Mouse (Mus musculus) C2C12 (cell line): Measurements from ENCODE around the gene Lrrc8b. TPM values are rescaled to one million over a fixed set of nuclear protein-coding genes. Genes with fewer than 3 reads are reported as not detected.

ENCODE experiments used
- H3K27me3 ChIP-seq: one replicate; pipeline ENCODE4 v1.6.1; 2011; ENCODE audit not compliant: control insufficient read depth, insufficient read depth, insufficient read length
- H3K36me3 ChIP-seq: one replicate; pipeline ENCODE4 v1.6.1; 2011; ENCODE audit not compliant: control insufficient read depth, insufficient read depth
- H3K4me3 ChIP-seq: one replicate; pipeline ENCODE4 v1.5.1; 2011; ENCODE audit warnings: mild to moderate bottlenecking, control low read depth; ENCODE audit not compliant: poor library complexity, insufficient read depth, severe bottlenecking
- H3K79me2 ChIP-seq: one replicate; pipeline ENCODE4 v1.6.1; 2011; ENCODE audit not compliant: control insufficient read depth, insufficient read depth
- H3K79me3 ChIP-seq: one replicate; pipeline ENCODE4 v1.6.1; 2011; ENCODE audit warnings: low read depth, control low read depth
- H3ac ChIP-seq: one replicate; pipeline ENCODE3; 2011; ENCODE audit warnings: low read depth; ENCODE audit not compliant: control insufficient read depth, insufficient read length
- CEBPB ChIP-seq: IDR thresholded peaks from one replicate; pipeline ENCODE4 v1.6.1; 2011; ENCODE audit warnings: low read depth, mild to moderate bottlenecking, control low read depth, moderate library complexity
- CTCF ChIP-seq: IDR thresholded peaks from one replicate; pipeline ENCODE4 v1.5.1; 2011; ENCODE audit not compliant: control insufficient read depth, insufficient read depth, insufficient read length
- FOSL1 ChIP-seq: IDR thresholded peaks from one replicate; pipeline ENCODE4 v1.8.0; 2011; ENCODE audit warnings: mild to moderate bottlenecking, low read length; ENCODE audit not compliant: poor library complexity, insufficient read depth, severe bottlenecking
- MAX ChIP-seq: IDR thresholded peaks from one replicate; pipeline ENCODE4 v1.6.1; 2011; ENCODE audit warnings: mild to moderate bottlenecking, control low read depth
- MYOD1 ChIP-seq: IDR thresholded peaks from one replicate; pipeline ENCODE4 v1.6.1; 2011; ENCODE audit warnings: low read depth; ENCODE audit not compliant: control insufficient read depth, insufficient read length
- MYOG ChIP-seq: IDR thresholded peaks from one replicate; pipeline ENCODE4 v1.6.1; 2011; ENCODE audit not compliant: control insufficient read depth, insufficient read length; ENCODE audit errors: extremely low read depth
- USF1 ChIP-seq: IDR thresholded peaks from one replicate; pipeline ENCODE4 v1.6.1; 2011; ENCODE audit warnings: low read depth, mild to moderate bottlenecking, control low read depth, moderate library complexity
- polyA plus RNA-seq: library from polyadenylated mRNA; unstranded; fragments of >200 nt; fragmentation: generic; extraction: Trizol; gene quantifications from one replicate; pipeline ENCODE4 v1.2.1, GENCODE M21; 2012; ENCODE audit warnings: missing spikeins

Lrrc8b gene
- polyA plus RNA-seq, 1 experiment = 6.0 TPM

- Histone ChIP-seq H3K27me3 (no peaks in the 10 kb centered on the region), H3K4me3 (no peak overlapping the region), H3K36me3 (no peaks in the 10 kb centered on the region), H3ac (no peak overlapping the region), H3K79me3 (no peaks in the 10 kb centered on the region), H3K79me2 (no peaks in the 10 kb centered on the region)
- TF ChIP-seq MYOD1 (no peak), USF1 (no peak), CTCF (no peak), MYOG (no peak), CEBPB (no peak), FOSL1 (no peak), MAX (no peak)
Observed at GRCm38 (mm10) chr5:105409092-105409491, 6.5 kb upstream of the Lrrc8b start.

GRCm38 (mm10) chr5:105410521-105411293 lies 4.9 kb upstream of the Lrrc8b start:
- H3K36me3 ChIP-seq = no peaks in the 10 kb centered on the region
- H3K27me3 ChIP-seq = no peaks in the 10 kb centered on the region
- H3ac ChIP-seq = no peak overlapping the region
- no peak overlapping the region for H3K4me3 ChIP-seq
- H3K79me3 ChIP-seq = no peaks in the 10 kb centered on the region
- no peaks in the 10 kb centered on the region for H3K79me2 ChIP-seq
- TF ChIP-seq CTCF (no peak), MYOG (no peak), FOSL1 (no peak), USF1 (no peak), MYOD1 (no peak)

- Histone ChIP-seq H3K4me3 (no peak overlapping the region), H3K27me3 (no peaks in the 10 kb centered on the region), H3K79me2 (no peaks in the 10 kb centered on the region), H3K36me3 (no peaks in the 10 kb centered on the region), H3ac (no peak overlapping the region), H3K79me3 (no peaks in the 10 kb centered on the region)
- TF ChIP-seq MAX (no peak), USF1 (no peak), MYOD1 (no peak), MYOG (no peak), CTCF (no peak), FOSL1 (no peak), CEBPB (no peak)
Observed at GRCm38 (mm10) chr5:105411294-105411570, 4.3 kb upstream of the Lrrc8b start.

GRCm38 (mm10) chr5:105411768-105412167 lies 3.8 kb upstream of the Lrrc8b start:
- Histone ChIP-seq H3K79me3 (no peaks in the 10 kb centered on the region), H3K4me3 (no peak overlapping the region), H3K79me2 (no peaks in the 10 kb centered on the region), H3K36me3 (no peaks in the 10 kb centered on the region), H3K27me3 (no peaks in the 10 kb centered on the region), H3ac (no peak overlapping the region)
- TF ChIP-seq FOSL1 (no peak), USF1 (no peak), MYOG (no peak), MYOD1 (no peak), CTCF (no peak), MAX (no peak), CEBPB (no peak)

DNA sequence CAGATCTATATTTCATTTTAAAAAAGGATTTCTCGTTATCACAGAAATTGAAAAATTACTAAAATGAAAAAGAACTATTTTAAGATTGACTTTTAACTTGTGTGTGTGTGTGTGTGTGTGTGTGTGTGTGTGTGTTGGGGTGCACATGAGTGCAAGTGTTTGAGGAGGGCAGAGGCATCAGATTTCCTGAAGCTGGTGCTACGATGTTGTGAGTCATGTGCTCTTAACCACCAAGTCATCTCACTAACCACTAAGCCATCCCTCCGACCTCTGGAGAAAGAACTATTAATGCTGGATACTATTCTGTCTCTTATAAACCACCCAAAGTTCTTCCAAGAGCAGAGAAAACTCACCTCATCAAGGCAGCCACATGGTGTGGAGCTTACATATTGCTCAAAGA lies 2.9 kb upstream of the Lrrc8b start:
- Histone ChIP-seq H3K27me3 (no peaks in the 10 kb centered on the region), H3K4me3 (no peak overlapping the region), H3ac (no peak overlapping the region), H3K79me3 (no peaks in the 10 kb centered on the region), H3K36me3 (no peaks in the 10 kb centered on the region), H3K79me2 (no peaks in the 10 kb centered on the region)
- no peak for TF ChIP-seq CTCF
- peak; percentile 69 for TF ChIP-seq USF1

DNA sequence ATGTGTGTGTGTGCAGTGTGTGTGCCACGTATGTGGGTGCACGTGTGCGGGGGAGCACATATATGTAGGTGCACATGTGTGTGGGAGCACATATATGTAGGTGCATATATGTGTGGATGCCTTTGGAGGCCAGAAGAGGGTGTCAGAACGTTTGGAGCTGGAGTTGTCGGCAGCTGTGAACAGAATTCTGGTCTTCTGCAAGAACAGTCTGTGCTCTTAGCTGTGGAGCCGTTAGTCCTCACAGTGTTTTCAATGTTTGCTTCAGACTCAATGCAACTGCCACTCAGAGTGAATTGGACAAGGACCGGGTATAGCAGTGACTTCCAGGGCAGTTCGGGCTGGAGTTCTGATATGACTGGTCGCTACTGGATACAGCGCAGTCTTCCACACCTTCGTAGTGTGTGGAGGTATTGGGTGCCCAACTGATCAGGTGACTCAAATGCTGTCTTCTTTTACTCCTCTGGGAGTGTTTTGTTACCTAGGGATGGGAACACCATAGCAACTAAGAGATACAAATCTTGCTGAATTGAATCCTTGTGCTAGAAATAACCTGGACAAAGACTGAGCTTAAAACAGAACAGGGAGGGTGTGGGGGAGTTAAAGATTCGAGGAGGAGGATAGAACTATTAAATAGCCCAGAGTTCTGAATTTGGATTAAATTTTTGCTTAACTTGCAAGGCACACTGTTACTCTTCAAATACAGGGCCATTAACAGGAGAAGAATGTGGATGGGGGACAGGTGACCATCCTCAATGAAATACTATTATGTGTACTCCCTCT lies 1.0 kb upstream of the Lrrc8b start:
- Histone ChIP-seq H3ac (no peak overlapping the region), H3K79me3 (no peaks in the 10 kb centered on the region), H3K79me2 (no peaks in the 10 kb centered on the region), H3K4me3 (no peak overlapping the region), H3K36me3 (no peaks in the 10 kb centered on the region), H3K27me3 (no peaks in the 10 kb centered on the region)
- TF ChIP-seq MAX = no peak
